Mouse (Mus musculus): Measurements from ENCODE around the gene F2r. TPM values are rescaled to one million over a fixed set of nuclear protein-coding genes. Genes with fewer than 3 reads are reported as not detected.

F2r gene
- total RNA-seq, 2 experiments from 2014 or later: 20.0 to 25.3 TPM

DNA sequence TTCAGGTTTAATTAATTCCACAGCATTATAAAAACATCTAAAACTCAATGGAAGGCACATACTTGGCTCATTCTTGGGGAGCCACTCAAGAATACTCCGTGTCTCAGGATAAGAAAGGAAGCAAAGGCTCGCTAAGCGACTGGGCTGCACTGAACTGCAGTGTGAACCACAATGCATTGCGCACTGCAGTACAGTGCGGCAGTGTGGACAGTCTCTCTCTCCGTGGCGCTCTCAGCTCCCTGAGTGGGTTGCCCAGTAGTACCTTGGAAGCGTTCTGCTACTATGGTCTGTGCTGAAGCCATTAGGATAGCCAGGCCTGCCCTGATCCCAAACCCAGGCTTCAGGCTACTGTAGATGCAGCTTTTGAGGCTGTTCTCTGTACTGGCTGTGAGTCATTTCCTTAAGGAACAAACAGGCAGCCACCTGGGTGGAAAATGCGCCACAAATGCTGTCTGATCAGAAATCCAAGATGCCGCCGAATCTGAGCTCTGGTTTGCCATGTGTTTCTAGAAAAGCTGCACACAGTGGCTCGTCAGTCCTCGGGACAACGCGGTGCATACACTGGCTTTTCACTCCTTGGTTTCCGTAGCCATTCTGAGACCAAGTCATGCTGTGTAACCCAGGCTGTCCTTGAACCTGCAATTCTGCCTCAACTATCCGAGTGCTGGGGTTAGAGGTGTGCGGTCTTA, 19.9 kb downstream of the F2r start:
- DNase-seq: no peak
- intact Hi-C loops (cut with DNase I): no loop called here

- no peak for DNase-seq
- intact Hi-C loops (cut with DNase I): no loop called here
Observed at GRCm38 (mm10) chr13:95597578-95597977, 20.7 kb downstream of the F2r start.

DNA sequence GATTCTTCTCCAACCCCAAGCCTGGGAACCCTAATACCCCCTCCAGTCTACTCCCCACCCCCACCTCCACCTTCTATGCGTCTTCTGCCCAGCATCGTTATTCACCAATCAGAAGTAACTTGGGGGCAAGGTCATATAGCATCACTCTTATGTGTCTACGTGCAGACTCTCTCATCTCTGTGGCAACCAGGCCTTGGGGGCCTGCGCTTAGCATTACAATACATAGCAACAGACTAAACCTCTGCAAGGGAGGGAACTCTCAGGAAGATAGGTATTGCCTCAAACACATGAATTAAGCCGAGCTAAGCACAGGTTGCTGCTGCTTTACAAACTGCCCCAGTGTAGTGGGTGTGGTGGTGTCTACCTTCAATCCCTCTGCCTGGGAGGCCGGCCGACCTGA, 21.6 kb downstream of the F2r start:
- intact Hi-C loops (cut with DNase I): no loop called here
- DNase-seq: no peak

- intact Hi-C loops (cut with DNase I): no loop called here
- DNase-seq: no peak
Observed at GRCm38 (mm10) chr13:95595921-95596320, 22.4 kb downstream of the F2r start.

DNA sequence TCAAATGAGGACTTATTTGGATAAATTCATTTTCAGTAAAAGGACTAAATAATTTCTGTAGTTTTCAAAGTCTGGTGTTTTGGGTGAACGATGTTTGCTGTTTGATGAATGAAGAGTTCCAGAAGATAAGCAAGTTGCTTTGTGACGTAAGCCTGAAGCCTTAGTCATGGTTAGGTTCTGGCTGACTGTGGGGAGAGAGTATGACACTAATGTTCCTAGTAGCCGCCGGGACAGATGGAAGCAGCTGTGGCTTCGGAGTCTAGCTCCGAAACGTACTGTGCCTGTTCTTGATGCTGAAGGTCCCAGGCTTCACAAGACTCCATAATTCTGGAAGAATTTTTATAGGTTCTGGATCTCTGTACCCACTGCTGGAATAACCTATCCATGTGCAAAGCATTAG, 22.9 kb downstream of the F2r start:
- DNase-seq: peak; percentile 35 to 49
- intact Hi-C loops (cut with DNase I): no loop called here

GRCm38 (mm10) chr13:95592860-95593259, 25.4 kb downstream of the F2r start:
- DNase-seq: no peak
- intact Hi-C loops (cut with DNase I): no loop called here

DNA sequence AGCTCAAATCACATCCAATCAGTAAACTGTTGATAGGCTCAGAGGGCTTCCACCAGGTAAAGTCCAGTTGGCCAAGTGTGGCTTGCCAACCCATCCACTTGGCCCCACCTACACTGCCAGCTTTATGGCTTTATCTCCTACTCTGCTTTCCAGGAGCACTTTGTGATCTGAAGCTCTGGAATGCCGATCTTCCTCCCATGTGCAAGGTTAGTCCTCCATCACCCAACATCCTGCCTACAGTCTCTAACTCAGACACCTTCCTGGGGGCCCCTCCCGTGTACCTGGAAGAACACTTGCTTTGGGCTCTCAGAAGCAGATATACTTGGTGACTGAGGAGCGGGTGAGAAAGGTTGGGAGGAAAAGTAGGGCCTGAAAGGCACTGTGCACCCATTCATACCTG, 26.7 kb downstream of the F2r start:
- intact Hi-C loops (cut with DNase I): no loop called here

DNA sequence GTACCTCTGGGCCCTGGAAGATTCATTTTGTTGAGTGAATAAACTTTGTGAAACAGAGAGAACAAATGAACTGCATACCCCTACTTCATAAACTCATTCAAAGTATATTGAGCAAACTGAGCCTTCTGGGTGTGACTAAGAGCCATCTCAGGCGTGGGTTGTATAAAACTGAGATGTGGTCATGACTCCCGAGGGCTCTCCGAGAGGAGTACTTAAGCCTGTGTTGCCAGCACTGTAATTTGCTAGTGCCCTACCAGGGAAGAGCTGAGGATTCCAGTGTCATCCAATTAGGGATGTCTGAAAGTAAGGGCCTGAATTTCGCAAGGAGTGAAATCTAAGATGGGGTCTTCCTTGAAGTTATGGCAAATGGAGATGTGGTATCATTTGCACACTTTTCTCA, 30.7 kb downstream of the F2r start:
- no peak for DNase-seq
- intact Hi-C loops (cut with DNase I): no loop called here

More for the DNA sequence above, 26.7 kb downstream of the F2r start:
- no peak for DNase-seq

- intact Hi-C loops (cut with DNase I): no loop called here
Observed at GRCm38 (mm10) chr13:95584898-95585297, 33.4 kb downstream of the F2r start.

GRCm38 (mm10) chr13:95583237-95584189, 34.8 kb downstream of the F2r start:
- DNase-seq: no peak
- intact Hi-C loops (cut with DNase I): no loop called here

More at GRCm38 (mm10) chr13:95584898-95585297, 33.4 kb downstream of the F2r start:
- no peak for DNase-seq

DNA sequence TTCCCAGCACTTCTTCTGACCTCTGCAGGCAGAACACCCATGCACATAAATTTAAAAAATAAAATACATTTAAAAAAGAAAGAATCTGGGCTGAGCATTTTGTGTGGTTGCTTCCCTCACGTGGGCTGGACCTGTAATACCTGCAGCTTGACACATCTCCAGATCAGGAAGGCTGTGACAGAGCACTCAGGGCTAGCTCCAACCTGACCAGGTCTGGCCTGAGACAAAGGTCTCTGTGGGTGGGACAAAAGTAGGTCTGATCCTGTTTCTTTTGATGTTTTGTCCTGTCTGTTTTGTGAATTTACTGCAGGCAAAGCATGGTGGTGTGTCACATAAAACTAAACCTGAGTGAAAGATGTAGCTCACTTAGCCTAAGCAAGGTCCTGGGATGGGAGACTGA, 36.4 kb downstream of the F2r start:
- intact Hi-C loops (cut with DNase I): no loop called here
- no peak for DNase-seq

DNA sequence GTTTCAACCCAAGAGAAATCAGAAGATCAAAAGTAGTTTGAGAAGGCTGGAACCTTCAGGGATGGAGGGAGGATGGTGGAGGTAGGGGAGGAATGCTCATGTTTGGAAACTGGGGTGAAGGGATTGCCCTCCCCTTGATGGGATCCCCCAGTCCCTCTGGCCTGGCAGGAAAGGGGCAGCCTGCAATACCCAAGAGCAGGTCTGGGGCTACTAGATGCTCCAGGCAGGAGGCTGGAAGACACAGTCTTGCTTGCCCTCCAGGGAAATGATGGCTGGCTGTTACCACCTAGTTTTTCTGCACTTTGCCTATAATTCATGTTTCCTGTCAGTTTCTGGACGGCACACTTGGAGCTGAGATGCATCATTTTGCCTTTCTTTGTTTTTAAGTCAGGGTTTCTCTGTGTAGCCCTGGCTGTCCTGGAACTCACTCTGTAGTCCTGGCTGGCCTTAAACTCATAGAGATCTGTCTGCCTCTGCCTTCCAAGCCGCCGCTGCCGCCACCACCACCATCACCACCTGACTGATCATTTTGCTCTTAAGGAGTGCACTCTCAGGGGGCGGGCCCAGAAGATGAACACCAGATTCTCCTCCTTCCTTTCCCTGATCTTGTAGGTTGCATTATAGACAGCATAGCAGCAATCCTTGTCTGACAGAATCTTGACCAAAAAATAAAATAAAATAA, 40.1 kb downstream of the F2r start:
- DNase-seq: no peak
- intact Hi-C loops (cut with DNase I): no loop called here

DNA sequence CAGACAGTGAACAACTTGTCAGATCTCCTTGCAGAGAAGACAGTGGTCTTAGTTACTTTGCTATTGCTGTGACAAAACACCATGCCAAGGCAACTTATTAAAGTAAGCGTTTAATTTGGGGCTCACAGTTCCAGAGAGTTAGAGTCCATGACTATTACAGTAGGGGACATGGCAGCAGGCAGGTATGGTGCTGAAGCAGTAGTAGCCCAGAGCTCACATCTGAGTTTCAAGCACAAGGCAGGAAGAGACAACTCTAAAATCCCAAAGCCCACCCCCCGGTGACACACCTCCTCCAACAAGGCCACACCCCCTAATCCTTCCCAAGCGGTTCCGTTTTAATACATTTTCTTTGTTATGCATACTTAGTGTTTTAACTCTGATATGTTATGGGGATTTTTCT, 47.4 kb downstream of the F2r start:
- no peak for DNase-seq
- intact Hi-C loops (cut with DNase I): no loop called here

GRCm38 (mm10) chr13:95569326-95569725, 49.0 kb downstream of the F2r start:
- intact Hi-C loops (cut with DNase I): loop anchor here (10.0 kb wide), 1 partner anchor 325 kb away; the partner anchor contains the start of gene Iqgap2
- no peak for DNase-seq

- intact Hi-C loops (cut with DNase I): loop anchor here (10.0 kb wide), 1 partner anchor 326 kb away; the partner anchor contains the start of gene Iqgap2
- no peak for DNase-seq
Observed at GRCm38 (mm10) chr13:95568336-95568735, 50.0 kb downstream of the F2r start.

DNA sequence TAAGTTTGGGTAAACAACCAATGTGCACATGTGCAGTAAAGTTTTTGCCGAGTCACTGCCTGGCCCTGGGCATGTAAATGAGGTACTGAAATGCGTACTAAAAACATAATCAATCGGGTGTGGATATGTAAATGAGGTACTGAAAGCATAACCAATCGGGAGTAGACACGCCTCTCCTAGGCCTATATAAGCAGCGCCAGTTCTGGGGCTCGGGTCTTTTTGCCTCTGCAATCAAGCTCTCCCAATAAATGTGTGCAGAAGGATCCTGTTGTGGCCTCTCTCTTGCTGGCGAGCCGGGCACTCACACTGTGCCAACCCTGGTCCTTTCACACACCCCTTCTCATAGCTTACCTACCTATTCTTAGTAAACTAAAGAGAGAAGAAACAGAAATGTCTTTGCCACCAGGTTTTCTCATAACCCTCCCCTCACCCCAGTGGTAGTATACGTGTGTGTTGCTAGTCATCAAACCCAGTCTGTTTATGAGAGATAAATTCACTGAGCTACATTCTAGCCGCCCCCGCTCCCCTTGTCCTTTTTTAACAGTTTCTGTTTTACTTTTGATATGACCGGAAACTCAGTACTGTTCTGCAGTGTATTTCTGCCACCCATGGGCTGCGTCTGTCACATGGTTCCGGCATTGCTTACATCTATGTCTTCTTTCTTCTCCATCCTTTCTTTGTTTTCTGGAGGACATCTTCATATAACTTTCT, 51.3 kb downstream of the F2r start:
- no peak for DNase-seq
- intact Hi-C loops (cut with DNase I): loop anchor here (10.0 kb wide), 1 partner anchor 328 kb away; the partner anchor contains the start of gene Iqgap2

DNA sequence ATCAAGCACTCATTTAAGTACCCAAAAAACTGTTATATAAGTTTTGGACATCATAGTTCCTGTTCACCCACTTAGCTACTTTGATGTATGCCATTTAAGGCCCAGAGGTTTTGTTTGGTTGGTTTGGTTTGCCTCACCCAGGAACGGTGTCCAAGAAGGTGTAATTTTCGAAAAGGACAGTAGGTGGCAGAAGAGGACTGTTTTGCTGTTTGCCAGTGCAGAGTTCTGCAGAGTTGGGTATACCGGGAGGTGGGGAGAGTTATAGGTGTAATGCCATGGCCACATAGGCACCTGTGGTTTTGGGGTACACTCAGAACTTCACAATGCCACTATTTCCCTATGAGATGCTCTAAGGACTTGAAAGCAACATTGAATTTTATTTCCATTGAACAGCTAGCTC, 54.6 kb downstream of the F2r start:
- intact Hi-C loops (cut with DNase I): loop anchor here (1.0 to 10.0 kb wide), 4 partner anchors 104 to 331 kb away; partner anchors contain the start of gene Iqgap2
- peak; percentile 77 to 78 for DNase-seq

DNA sequence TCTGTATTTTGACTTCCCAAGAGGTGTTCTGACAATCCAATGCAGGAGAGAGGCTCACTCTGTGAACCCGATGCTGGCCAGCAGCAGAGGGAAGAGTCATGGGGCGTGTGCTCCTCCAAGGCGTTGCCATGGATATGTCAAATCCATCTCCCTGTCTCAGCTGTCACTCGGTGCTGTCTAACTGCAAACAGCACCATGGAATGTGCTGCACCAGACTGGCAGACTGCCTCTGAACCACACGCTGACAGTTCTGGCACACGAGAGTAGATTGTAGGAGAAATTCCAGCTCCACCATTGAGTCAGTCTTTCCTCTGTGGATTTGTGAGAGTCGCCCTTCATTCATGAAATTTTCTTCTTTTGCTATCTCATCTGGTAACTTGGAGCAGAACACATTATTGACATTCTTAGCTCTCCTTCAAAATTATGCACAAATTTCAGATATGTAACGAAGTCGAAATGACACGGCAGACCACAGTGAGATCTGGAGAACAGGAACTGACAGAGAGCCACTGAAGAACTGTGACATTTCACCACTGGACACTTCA, 55.1 kb downstream of the F2r start:
- intact Hi-C loops (cut with DNase I): loop anchor here (1.0 to 10.0 kb wide), 4 partner anchors 104 to 332 kb away; partner anchors contain the start of gene Iqgap2
- no peak for DNase-seq

DNA sequence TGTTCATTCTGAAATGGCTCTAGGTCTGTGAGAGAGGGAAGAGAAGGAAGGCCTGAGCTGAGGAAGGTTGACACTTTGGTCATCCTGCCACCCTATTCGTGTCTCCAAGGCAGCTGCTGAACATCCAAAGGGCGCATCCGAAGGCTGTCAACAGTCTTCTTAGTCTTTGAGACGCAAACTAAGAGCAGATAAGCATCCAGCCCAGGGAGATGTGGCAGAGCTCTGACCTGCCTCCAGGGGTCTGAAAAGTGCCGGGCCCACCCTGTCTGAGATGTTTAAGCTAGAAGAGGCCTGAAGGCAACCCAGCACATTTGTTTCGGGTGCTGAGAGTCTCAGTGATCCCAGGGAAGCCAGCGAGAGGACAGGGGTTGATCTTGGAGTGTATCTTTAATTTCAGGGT, 61.0 kb downstream of the F2r start:
- intact Hi-C loops (cut with DNase I): no loop called here

More for the DNA sequence above, 61.0 kb downstream of the F2r start:
- no peak for DNase-seq

All from heart, postnatal 36 days (tissue).